Mouse (Mus musculus) ES-E14 (cell line): ENCODE results near the gene Clock.

Source experiments
- ZC3H11A ChIP-seq: IDR thresholded peaks from 2 replicates; pipeline ENCODE4 v1.6.1; 2012; ENCODE audit warnings: low read depth, mild to moderate bottlenecking, inconsistent platforms, low read length, borderline replicate concordance
- ZNF384 ChIP-seq: IDR thresholded peaks from 2 replicates; pipeline ENCODE4 v1.6.1; 2012; ENCODE audit warnings: low read depth, low read length, inconsistent platforms

DNA sequence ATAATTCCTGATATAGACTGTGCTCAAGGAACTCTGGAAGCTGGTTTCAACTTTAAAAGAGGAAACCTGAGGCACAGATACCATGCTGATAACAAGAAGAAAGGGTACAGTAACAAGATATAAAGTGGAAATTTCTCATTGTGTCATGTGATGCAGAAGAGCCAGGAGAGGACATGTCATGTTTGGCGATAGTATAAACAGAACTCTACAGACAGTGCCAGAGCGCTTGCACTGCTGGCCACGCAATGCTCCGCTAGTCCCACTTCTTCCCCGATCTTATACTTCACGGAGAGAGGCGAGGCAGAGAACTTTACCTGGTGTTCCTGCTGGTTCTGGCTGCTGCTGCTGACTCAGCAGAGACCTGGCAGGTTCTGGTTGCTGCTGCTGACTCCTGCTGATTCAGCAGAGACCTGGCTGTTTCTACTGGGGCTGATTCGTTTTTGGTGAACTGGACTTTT lies 15.3 kb downstream of the Clock start:
- TF ChIP-seq ZNF384 (no peak), ZC3H11A (no peak)
